Mouse (Mus musculus) intestine, postnatal 0 days (tissue): ENCODE measurements around the gene Eras. TPM values are rescaled to one million over a fixed set of nuclear protein-coding genes. Genes with fewer than 3 reads are reported as not detected.

ENCODE experiments used
- ATAC-seq: fragments of 200-750 bp; cut with Nextera tagmentation; 2 replicates; pipeline ENCODE4 v1.8.0; 2017; ENCODE audit warnings: mild to moderate bottlenecking, moderate TSS enrichment, moderate library complexity
- H3K27ac ChIP-seq: fragments of 300-500 bp; sonication (generic); 2 replicates; pipeline ENCODE4 v1.5.1; 2014; ENCODE audit warnings: mild to moderate bottlenecking, low read depth, low read length, moderate library complexity
- H3K27me3 ChIP-seq: fragments of 300-500 bp; sonication (generic); replicated peaks from 2 replicates; pipeline ENCODE4 v1.6.1; 2014; ENCODE audit warnings: low read length, mixed read lengths; ENCODE audit not compliant: control insufficient read depth, insufficient read depth
- H3K36me3 ChIP-seq: fragments of 300-500 bp; sonication (generic); 2 replicates; pipeline ENCODE4 v1.6.1; 2014; ENCODE audit warnings: mild to moderate bottlenecking, moderate library complexity; ENCODE audit not compliant: control insufficient read depth, insufficient read depth
- H3K4me1 ChIP-seq: fragments of 300-500 bp; sonication (generic); replicated peaks from 2 replicates; pipeline ENCODE4 v1.6.1; 2014; ENCODE audit warnings: antibody characterized with exemption, low read length, mixed read lengths; ENCODE audit not compliant: control insufficient read depth, insufficient read depth
- H3K4me2 ChIP-seq: fragments of 300-500 bp; sonication (generic); replicated peaks from 2 replicates; pipeline ENCODE4 v1.6.1; 2014; ENCODE audit warnings: low read depth, mild to moderate bottlenecking, moderate library complexity
- H3K4me3 ChIP-seq: fragments of 300-500 bp; sonication (generic); 2 replicates; pipeline ENCODE4 v1.5.1; 2014; ENCODE audit warnings: low read depth, low read length
- H3K9ac ChIP-seq: fragments of 300-500 bp; sonication (generic); 2 replicates; pipeline ENCODE4 v1.6.1; 2014; ENCODE audit warnings: mild to moderate bottlenecking, low read depth, low read length
- H3K9me3 ChIP-seq: fragments of 300-500 bp; sonication (generic); 2 replicates; pipeline ENCODE4 v1.6.1; 2016; ENCODE audit warnings: mixed run types; ENCODE audit not compliant: control insufficient read depth
- CTCF ChIP-seq: sonication (generic); IDR thresholded peaks from 2 replicates; pipeline ENCODE4 v1.5.1; 2016; ENCODE audit warnings: low read depth, mild to moderate bottlenecking, control low read depth, antibody characterized with exemption, moderate library complexity
- WGBS: fragments of 180-500 bp; shearing (Covaris S2); extraction: QIAGEN DNeasy Blood & Tissue Kit; methylation state at CpG from one replicate; pipeline ENCODE4 v1.1.7; 2014; 5-methylcytosine and 5-hydroxymethylcytosine counted together
- polyA plus RNA-seq: library from polyadenylated mRNA; unstranded; fragments of >200 nt; fragmentation: Nextera tagmentation; extraction: Ambion mirVana; gene quantifications from 2 replicates; pipeline ENCODE4 v1.2.1, GENCODE M21; 2015

Gene Eras
- polyA plus RNA-seq, 1 experiment from 2014 or later, result not detected

DNA sequence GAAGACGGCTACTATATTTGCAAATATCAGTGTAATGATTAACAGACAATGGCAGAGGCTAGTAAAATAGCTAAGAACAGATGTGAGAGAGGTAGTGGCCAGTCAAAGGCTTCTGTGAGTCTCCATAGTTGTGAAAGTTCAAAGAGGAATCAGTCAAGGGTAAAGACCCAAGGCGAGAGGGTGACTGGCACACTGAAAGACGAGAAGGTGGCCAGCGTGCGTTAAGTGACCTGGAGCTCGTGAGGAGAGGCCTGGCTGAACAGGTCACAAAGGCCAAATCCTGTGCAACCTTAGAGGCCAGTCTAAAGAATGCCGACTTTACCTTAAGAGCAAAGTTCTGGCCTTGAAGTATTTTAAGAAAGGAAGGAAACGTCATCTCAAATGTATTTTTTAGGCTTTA, 17.2 kb upstream of the Eras start:
- WGBS, result 66% methylated on average over 8 of the region's 8 CpGs
- H3K9me3 ChIP-seq, result no peaks in the 10 kb centered on the region
- no peak overlapping the region for H3K9ac ChIP-seq
- H3K27ac ChIP-seq, result no peak overlapping the region
- H3K36me3 ChIP-seq, result no peaks in the 10 kb centered on the region
- no peak for TF ChIP-seq CTCF
- H3K4me1 ChIP-seq, result no peaks in the 10 kb centered on the region
- no peak overlapping the region for H3K4me3 ChIP-seq
- H3K4me2 ChIP-seq, result no peak overlapping the region
- no peaks in the 10 kb centered on the region for H3K27me3 ChIP-seq
- no peak for ATAC-seq

- H3K27ac ChIP-seq, result no peak overlapping the region
- no peaks in the 10 kb centered on the region; the same call in 1 of the 2 replicates for H3K36me3 ChIP-seq
- H3K4me1 ChIP-seq, result no peaks in the 10 kb centered on the region
- no peak for ATAC-seq
- no peaks in the 10 kb centered on the region for H3K27me3 ChIP-seq
- no peak overlapping the region for H3K4me3 ChIP-seq
- WGBS, result 97% methylated on average over 6 of the region's 6 CpGs
- H3K9ac ChIP-seq, result no peak overlapping the region
- no peak overlapping the region for H3K4me2 ChIP-seq
- no peaks in the 10 kb centered on the region for H3K9me3 ChIP-seq
- TF ChIP-seq CTCF, result no peak
These were observed 9.3 kb upstream of the Eras start for GRCm38 (mm10) chrX:7937667-7938066.

DNA sequence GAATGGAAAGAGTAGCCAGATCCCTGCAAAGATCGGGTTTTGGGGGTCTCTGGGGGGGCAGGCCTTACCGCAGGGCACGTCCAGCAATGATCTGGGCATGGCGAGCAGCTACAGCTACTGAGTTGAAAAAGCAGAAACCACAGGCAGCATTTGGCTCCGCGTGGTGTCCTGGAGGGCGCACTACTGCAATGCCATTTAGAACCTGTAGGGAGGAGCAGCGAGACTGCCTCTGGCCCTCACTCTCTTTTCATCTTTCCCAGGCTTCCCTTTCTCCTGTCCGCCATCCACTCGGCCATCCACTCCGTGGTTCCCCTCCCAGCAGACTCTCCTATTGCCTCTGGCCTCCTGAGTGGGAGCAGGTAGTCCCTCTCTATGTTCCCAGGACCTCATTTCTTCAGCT, 8.5 kb upstream of the Eras start:
- no peaks in the 10 kb centered on the region for H3K9me3 ChIP-seq
- TF ChIP-seq CTCF, result peak; percentile 47
- H3K36me3 ChIP-seq, result no peaks in the 10 kb centered on the region; the same call in 1 of the 2 replicates
- no peak overlapping the region for H3K4me3 ChIP-seq
- no peak overlapping the region for H3K27ac ChIP-seq
- no peak for ATAC-seq
- H3K27me3 ChIP-seq, result no peaks in the 10 kb centered on the region
- H3K4me1 ChIP-seq, result no peaks in the 10 kb centered on the region
- 64% methylated on average over 10 of the region's 11 CpGs for WGBS
- no peak overlapping the region for H3K4me2 ChIP-seq
- no peak overlapping the region for H3K9ac ChIP-seq

DNA sequence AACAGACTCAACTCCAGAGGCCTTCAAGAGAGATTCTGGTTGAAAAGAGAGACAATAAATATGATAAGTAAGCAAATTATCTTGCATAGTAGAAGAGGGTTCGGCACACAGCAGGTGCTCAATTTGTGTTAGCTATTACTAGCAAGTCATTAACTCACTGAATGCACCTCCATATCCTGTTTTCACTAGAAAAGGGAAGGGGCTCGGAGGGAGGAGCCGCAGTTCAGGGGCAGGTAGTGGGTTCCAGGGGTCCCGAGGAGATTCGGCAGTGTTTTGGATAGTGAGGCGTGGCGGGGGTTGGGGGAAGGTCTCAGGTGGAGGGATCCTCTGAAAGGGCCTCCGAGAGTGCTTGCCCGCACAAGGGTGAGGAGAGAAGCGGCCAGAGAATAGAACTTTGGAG, 1.3 kb downstream of the Eras start:
- Histone ChIP-seq H3K27ac (no peak overlapping the region), H3K36me3 (peaks cover 5% of the 10 kb centered on the region; the same call in 1 of the 2 replicates), H3K4me1 (no peaks in the 10 kb centered on the region), H3K9ac (no peak overlapping the region), H3K9me3 (no peaks in the 10 kb centered on the region), H3K4me2 (no peak overlapping the region), H3K4me3 (no peak overlapping the region), H3K27me3 (peaks cover 11% of the 10 kb centered on the region)
- WGBS, result 34% methylated on average over 10 of the region's 10 CpGs
- TF ChIP-seq CTCF, result no peak
- no peak for ATAC-seq

GRCm38 (mm10) chrX:7926266-7926665, 2.1 kb downstream of the Eras start:
- no peaks in the 10 kb centered on the region for H3K9me3 ChIP-seq
- no peak overlapping the region for H3K27ac ChIP-seq
- H3K4me3 ChIP-seq, result no peak overlapping the region
- H3K4me1 ChIP-seq, result no peaks in the 10 kb centered on the region
- H3K36me3 ChIP-seq, result peaks cover 2% of the 10 kb centered on the region; the same call in 1 of the 2 replicates
- H3K9ac ChIP-seq, result no peak overlapping the region
- ATAC-seq, result no peak
- no peak overlapping the region for H3K4me2 ChIP-seq
- H3K27me3 ChIP-seq, result peaks cover 19% of the 10 kb centered on the region
- 75% methylated on average over 6 of the region's 6 CpGs for WGBS
- TF ChIP-seq CTCF, result no peak

GRCm38 (mm10) chrX:7922032-7922431, 6.4 kb downstream of the Eras start:
- TF ChIP-seq CTCF, result no peak
- WGBS, result 13% methylated on average over 47 of the region's 48 CpGs
- peaks cover 36% of the 10 kb centered on the region for H3K27me3 ChIP-seq
- no peak overlapping the region for H3K9ac ChIP-seq
- no peaks in the 10 kb centered on the region for H3K4me1 ChIP-seq
- H3K27ac ChIP-seq, result no peak overlapping the region
- H3K36me3 ChIP-seq, result no peaks in the 10 kb centered on the region
- ATAC-seq, result no peak
- H3K9me3 ChIP-seq, result no peaks in the 10 kb centered on the region
- H3K4me2 ChIP-seq, result peak overlapping the region; percentile 47
- peak overlapping the region; percentile 26 for H3K4me3 ChIP-seq
